Mouse (Mus musculus) intestine, embryonic 16.5 days (tissue): Measurements from ENCODE around the gene Sorcs2. TPM values are rescaled to one million over a fixed set of nuclear protein-coding genes. Genes with fewer than 3 reads are reported as not detected.

Experiments used
- ATAC-seq: fragments of 200-750 bp; cut with Nextera tagmentation; 2 replicates; pipeline ENCODE4 v1.8.0; 2017; ENCODE audit warnings: moderate TSS enrichment, moderate library complexity
- H3K27ac ChIP-seq: fragments of 300-500 bp; sonication (generic); 2 replicates; pipeline ENCODE4 v1.5.1; 2014; ENCODE audit warnings: mild to moderate bottlenecking, low read length
- H3K27me3 ChIP-seq: fragments of 300-500 bp; sonication (generic); replicated peaks from 2 replicates; pipeline ENCODE4 v1.6.1; 2014; ENCODE audit warnings: low read length, control low read depth, mixed read lengths; ENCODE audit not compliant: control insufficient read depth, insufficient read depth
- H3K36me3 ChIP-seq: fragments of 300-500 bp; sonication (generic); 2 replicates; pipeline ENCODE4 v1.6.1; 2014; ENCODE audit warnings: low read length, control low read depth; ENCODE audit not compliant: control insufficient read depth, insufficient read depth
- H3K4me1 ChIP-seq: fragments of 300-500 bp; sonication (generic); 2 replicates; pipeline ENCODE4 v1.6.1; 2014; ENCODE audit warnings: low read length, control low read depth, mixed read lengths; ENCODE audit not compliant: control insufficient read depth, insufficient read depth
- H3K4me2 ChIP-seq: fragments of 300-500 bp; sonication (generic); 2 replicates; pipeline ENCODE4 v1.6.1; 2014; ENCODE audit warnings: low read depth, low read length, control low read depth
- H3K4me3 ChIP-seq: fragments of 300-500 bp; sonication (generic); 2 replicates; pipeline ENCODE4 v1.5.1; 2014; ENCODE audit warnings: mild to moderate bottlenecking, low read length
- H3K9ac ChIP-seq: fragments of 300-500 bp; sonication (generic); 2 replicates; pipeline ENCODE4 v1.6.1; 2014; ENCODE audit warnings: low read depth, low read length
- H3K9me3 ChIP-seq: fragments of 300-500 bp; sonication (generic); 2 replicates; pipeline ENCODE4 v1.6.1; 2016; ENCODE audit warnings: low read length, control low read depth; ENCODE audit not compliant: control insufficient read depth
- WGBS: fragments of 180-500 bp; shearing (Covaris S2); extraction: QIAGEN DNeasy Blood & Tissue Kit; methylation state at CpG from one replicate; pipeline ENCODE4 v1.1.7; 2014; 5-methylcytosine and 5-hydroxymethylcytosine counted together
- polyA plus RNA-seq: library from polyadenylated mRNA; unstranded; fragments of >200 nt; fragmentation: Nextera tagmentation; extraction: Ambion mirVana; gene quantifications from 2 replicates; pipeline ENCODE4 v1.2.1, GENCODE M21; 2015

The Sorcs2 gene
- polyA plus RNA-seq, 1 experiment from 2014 or later, result 8.3 TPM

GRCm38 (mm10) chr5:36041756-36042155 is 356.2 kb downstream of the Sorcs2 start:
- WGBS, result 78% methylated on average over 6 of the region's 6 CpGs
- Histone ChIP-seq H3K27ac (no peak overlapping the region), H3K9me3 (no peaks in the 10 kb centered on the region), H3K36me3 (0 out of 2 replicates have a peak, but pooled peaks cover 2% of the 10 kb centered on the region), H3K4me3 (no peak overlapping the region), H3K27me3 (no peaks in the 10 kb centered on the region), H3K4me2 (no peak overlapping the region), H3K4me1 (peaks cover 15% of the 10 kb centered on the region), H3K9ac (no peak overlapping the region)
- ATAC-seq, result no peak

- 0 out of 2 replicates have a peak, but pooled peaks cover 2% of the 10 kb centered on the region for H3K36me3 ChIP-seq
- peak overlapping the region; percentile 33; the same call in 1 of the 2 replicates for H3K9ac ChIP-seq
- H3K4me2 ChIP-seq, result no peak overlapping the region
- no peaks in the 10 kb centered on the region for H3K27me3 ChIP-seq
- H3K27ac ChIP-seq, result peak overlapping the region; percentile 35
- H3K4me3 ChIP-seq, result no peak overlapping the region
- H3K9me3 ChIP-seq, result no peaks in the 10 kb centered on the region
- peak; percentile 26; the same call in 1 of the 2 replicates for ATAC-seq
- peaks cover 15% of the 10 kb centered on the region for H3K4me1 ChIP-seq
Measured at GRCm38 (mm10) chr5:36041236-36041562, 356.7 kb downstream of the Sorcs2 start.

- no peaks in the 10 kb centered on the region for H3K27me3 ChIP-seq
- no peak overlapping the region for H3K4me3 ChIP-seq
- peaks cover 15% of the 10 kb centered on the region for H3K4me1 ChIP-seq
- peak; percentile 75 for ATAC-seq
- no peaks in the 10 kb centered on the region for H3K9me3 ChIP-seq
- WGBS, result 53% methylated on average over 13 of the region's 13 CpGs
- H3K4me2 ChIP-seq, result no peak overlapping the region
- H3K36me3 ChIP-seq, result 0 out of 2 replicates have a peak, but pooled peaks cover 2% of the 10 kb centered on the region
- peak overlapping the region; percentile 35 for H3K27ac ChIP-seq
- peak overlapping the region; percentile 33; the same call in 1 of the 2 replicates for H3K9ac ChIP-seq
Measured at GRCm38 (mm10) chr5:36040398-36041235, 357.3 kb downstream of the Sorcs2 start.

- Histone ChIP-seq H3K4me2 (no peak overlapping the region), H3K27me3 (no peaks in the 10 kb centered on the region), H3K27ac (no peak overlapping the region), H3K9ac (no peak overlapping the region), H3K4me1 (peaks cover 16% of the 10 kb centered on the region), H3K4me3 (no peak overlapping the region), H3K9me3 (no peaks in the 10 kb centered on the region), H3K36me3 (0 out of 2 replicates have a peak, but pooled peaks cover 2% of the 10 kb centered on the region)
- ATAC-seq, result no peak
- 86% methylated on average over 5 of the region's 5 CpGs for WGBS
Measured at GRCm38 (mm10) chr5:36039596-36039995, 358.3 kb downstream of the Sorcs2 start.

- ATAC-seq, result 0 out of 2 replicates have a peak, but pooled peaks have one; percentile 52
Measured at GRCm38 (mm10) chr5:36033531-36034426, 364.2 kb downstream of the Sorcs2 start.

GRCm38 (mm10) chr5:36025076-36025475 is 372.9 kb downstream of the Sorcs2 start:
- Histone ChIP-seq H3K27me3 (no peaks in the 10 kb centered on the region), H3K4me2 (no peak overlapping the region), H3K9me3 (no peaks in the 10 kb centered on the region), H3K9ac (no peak overlapping the region), H3K36me3 (no peaks in the 10 kb centered on the region), H3K27ac (no peak overlapping the region), H3K4me1 (no peaks in the 10 kb centered on the region), H3K4me3 (no peak overlapping the region)
- ATAC-seq, result no peak
- WGBS, result 82% methylated on average over 4 of the region's 4 CpGs

More at GRCm38 (mm10) chr5:36033531-36034426, 364.2 kb downstream of the Sorcs2 start:
- 44% methylated on average over 8 of the region's 8 CpGs for WGBS
- Histone ChIP-seq H3K27me3 (no peaks in the 10 kb centered on the region), H3K27ac (no peak overlapping the region), H3K9me3 (no peaks in the 10 kb centered on the region), H3K4me3 (no peak overlapping the region), H3K9ac (no peak overlapping the region), H3K4me1 (peaks cover 6% of the 10 kb centered on the region; the same call in 1 of the 2 replicates), H3K36me3 (0 out of 2 replicates have a peak, but pooled peaks cover 2% of the 10 kb centered on the region), H3K4me2 (no peak overlapping the region)

GRCm38 (mm10) chr5:36024003-36024685 is 373.8 kb downstream of the Sorcs2 start:
- H3K9ac ChIP-seq, result no peak overlapping the region
- WGBS, result 89% methylated on average over 9 of the region's 9 CpGs
- no peaks in the 10 kb centered on the region for H3K4me1 ChIP-seq
- no peak overlapping the region for H3K27ac ChIP-seq
- no peak for ATAC-seq
- no peaks in the 10 kb centered on the region for H3K36me3 ChIP-seq
- no peaks in the 10 kb centered on the region for H3K9me3 ChIP-seq
- no peak overlapping the region for H3K4me2 ChIP-seq
- no peaks in the 10 kb centered on the region for H3K27me3 ChIP-seq
- no peak overlapping the region for H3K4me3 ChIP-seq

- Histone ChIP-seq H3K9me3 (no peaks in the 10 kb centered on the region), H3K4me3 (no peak overlapping the region), H3K9ac (no peak overlapping the region), H3K4me2 (no peak overlapping the region), H3K27ac (no peak overlapping the region), H3K36me3 (no peaks in the 10 kb centered on the region), H3K4me1 (no peaks in the 10 kb centered on the region), H3K27me3 (no peaks in the 10 kb centered on the region)
- ATAC-seq, result no peak
- 63% methylated on average over 1 of the region's 1 CpGs for WGBS
Measured at GRCm38 (mm10) chr5:36022361-36022760, 375.6 kb downstream of the Sorcs2 start.

- no peak for ATAC-seq
- 79% methylated on average over 3 of the region's 3 CpGs for WGBS
- H3K9ac ChIP-seq, result no peak overlapping the region
Measured at GRCm38 (mm10) chr5:36021091-36021490, 376.8 kb downstream of the Sorcs2 start.

More at GRCm38 (mm10) chr5:36021091-36021490, 376.8 kb downstream of the Sorcs2 start:
- Histone ChIP-seq H3K4me2 (no peak overlapping the region), H3K27me3 (no peaks in the 10 kb centered on the region), H3K36me3 (no peaks in the 10 kb centered on the region), H3K4me1 (no peaks in the 10 kb centered on the region), H3K27ac (no peak overlapping the region), H3K9me3 (no peaks in the 10 kb centered on the region), H3K4me3 (no peak overlapping the region)
